Mouse (Mus musculus) kidney, adult 2 months (tissue): Measurements from ENCODE around the gene Eif2b3.

Source experiments
- CTCF ChIP-seq: fragments of 200-500 bp; conservative IDR thresholded peaks from 2 replicates; pipeline ENCODE4 v1.5.1; 2011; ENCODE audit warnings: low read depth, mild to moderate bottlenecking, control low read depth, low read length, moderate library complexity, mixed read lengths; ENCODE audit not compliant: insufficient read depth, insufficient read length
- POLR2A ChIP-seq: fragments of 200-500 bp; IDR thresholded peaks from one replicate; pipeline ENCODE4 v1.6.1; 2011; ENCODE audit warnings: low read depth, low read length, control low read depth

- no peak for TF ChIP-seq CTCF
- no peak for TF ChIP-seq POLR2A
Observed at GRCm38 (mm10) chr4:117001957-117002356, 17.2 kb upstream of the Eif2b3 start.
